8 mouse cellular contexts compared by ENCODE assay signal in the genomic region with DNA sequence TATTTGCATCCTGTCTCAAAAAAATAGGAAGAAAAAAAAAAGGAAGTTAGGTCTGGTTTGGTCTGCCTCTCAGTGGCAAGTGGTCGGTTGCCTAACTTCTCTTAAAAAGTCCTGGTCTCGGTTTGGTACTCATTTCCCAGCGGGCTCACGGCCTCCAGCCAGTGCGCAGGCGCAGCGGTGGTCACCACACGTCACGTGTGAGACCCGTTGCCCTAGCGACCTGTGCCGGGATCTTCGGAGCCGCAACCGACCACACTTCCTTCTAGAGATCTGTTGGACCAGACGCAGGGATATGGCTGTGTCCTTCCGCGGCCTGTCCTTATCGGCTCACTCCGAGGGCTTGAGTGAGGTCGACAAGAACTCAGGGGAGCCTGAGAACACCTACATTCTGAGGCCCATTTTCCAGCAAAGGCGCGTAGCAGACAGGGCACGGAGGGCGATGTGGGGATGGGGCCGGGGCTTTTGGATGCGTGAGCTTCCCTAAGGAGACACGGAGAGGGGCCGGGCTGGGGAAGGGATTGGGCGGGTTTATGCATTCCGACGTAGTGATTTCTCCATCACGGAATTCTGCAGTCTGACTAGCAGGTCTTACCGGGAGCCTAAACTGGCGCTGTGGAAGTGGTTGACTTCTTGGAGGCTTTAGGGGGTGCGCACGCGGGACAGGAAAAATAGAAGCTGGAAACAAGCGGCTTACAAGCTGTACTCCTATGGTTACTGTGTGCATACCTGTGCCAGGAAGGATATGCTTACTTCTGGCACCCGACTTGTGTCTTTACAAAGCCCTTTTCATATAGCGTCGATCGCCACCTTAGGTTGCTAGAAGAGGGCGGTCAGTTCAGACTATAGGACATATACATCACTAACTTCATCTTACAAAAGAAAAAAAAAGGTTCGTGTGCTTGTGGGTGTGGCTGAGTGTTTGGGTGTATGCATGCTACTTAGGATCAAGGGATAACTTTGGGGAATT. TPM values are rescaled to one million over a fixed set of nuclear protein-coding genes. Genes with fewer than 3 reads are reported as not detected.
DNase-seq lines count a peak whose midpoint lies in the region; ATAC-seq and TF ChIP-seq lines count a peak whose summit lies in the region.

Gene Tctex1d2, plus strand, starts transcription at position 186 of the 967 bp plus-strand sequence.

- ATAC-seq in erythroid progenitor cell, adult 5-6 weeks (replicated peaks; ENCODE audit: low FRiP score, poor library complexity, severe bottlenecking) = peak; percentile 96
- peak; percentile 95 for ATAC-seq in heart, embryonic 12.5 days (ENCODE audit: insufficient number of reproducible peaks, low FRiP score)
- ATAC-seq in kidney, postnatal 0 days (replicated peaks; ENCODE audit: low FRiP score, low read depth) = peak; percentile 97
- peak; percentile 88 for ATAC-seq in liver, embryonic 11.5 days (replicated peaks; ENCODE audit: low FRiP score)
- ATAC-seq in stomach, embryonic 14.5 days (ENCODE audit: insufficient number of reproducible peaks, insufficient read depth, low FRiP score, low read depth) = peak; percentile 94

- H3K4me3 ChIP-seq in heart, embryonic 12.5 days = peak within 1 kb of the TSS; percentile 83
- peak within 1 kb of the TSS; percentile 58 for H3K4me3 ChIP-seq in kidney, postnatal 0 days (replicated peaks; ENCODE audit: low read depth, low read length)
- H3K4me3 ChIP-seq in liver, embryonic 11.5 days (ENCODE audit: low read depth, low read length) = peak within 1 kb of the TSS; percentile 66
- H3K4me3 ChIP-seq in stomach, embryonic 14.5 days (ENCODE audit: low read depth, low read length) = peak within 1 kb of the TSS; percentile 58

- H3K36me3 ChIP-seq in heart, embryonic 12.5 days = no peaks in the 10 kb centered on the region
- H3K36me3 ChIP-seq in kidney, postnatal 0 days (ENCODE audit: insufficient read depth, low read length) = no peaks in the 10 kb centered on the region
- no peaks in the 10 kb centered on the region for H3K36me3 ChIP-seq in liver, embryonic 11.5 days (ENCODE audit: control insufficient read depth, insufficient read depth, low read length)
- no peaks in the 10 kb centered on the region for H3K36me3 ChIP-seq in stomach, embryonic 14.5 days (ENCODE audit: control insufficient read depth, insufficient read depth, low read length)

- H3K27me3 ChIP-seq in heart, embryonic 12.5 days (replicated peaks) = no peaks in the 10 kb centered on the region
- no peaks in the 10 kb centered on the region for H3K27me3 ChIP-seq in kidney, postnatal 0 days (ENCODE audit: insufficient read depth, low read length)
- H3K27me3 ChIP-seq in liver, embryonic 11.5 days (replicated peaks; ENCODE audit: control insufficient read depth, insufficient read depth, low read length) = no peaks in the 10 kb centered on the region
- H3K27me3 ChIP-seq in stomach, embryonic 14.5 days (ENCODE audit: control insufficient read depth, insufficient read depth, low read length) = no peaks in the 10 kb centered on the region

- peak within 1 kb of the TSS; percentile 85 for H3K9ac ChIP-seq in heart, embryonic 12.5 days
- H3K9ac ChIP-seq in kidney, postnatal 0 days (ENCODE audit: low read depth, low read length) = peak within 1 kb of the TSS; percentile 55
- H3K9ac ChIP-seq in liver, embryonic 11.5 days (ENCODE audit: low read depth, low read length) = peak within 1 kb of the TSS; percentile 67
- peak within 1 kb of the TSS; percentile 57 for H3K9ac ChIP-seq in stomach, embryonic 14.5 days (replicated peaks; ENCODE audit: low read depth, low read length)

- 2% methylated on average over 45 of the region's 45 CpGs for WGBS in heart, embryonic 12.5 days
- 2% methylated on average over 45 of the region's 45 CpGs for WGBS in kidney, postnatal 0 days
- WGBS in liver, embryonic 11.5 days = 3% methylated on average over 45 of the region's 45 CpGs
- WGBS in stomach, embryonic 14.5 days = under 1% methylated on average over 45 of the region's 45 CpGs

- peaks cover 6% of the 10 kb centered on the region; the same call in 1 of the 2 replicates for H3K4me1 ChIP-seq in heart, embryonic 12.5 days (replicated peaks)
- no peaks in the 10 kb centered on the region; the same call in 1 of the 2 replicates for H3K4me1 ChIP-seq in kidney, postnatal 0 days (replicated peaks; ENCODE audit: insufficient read depth, low read length)
- H3K4me1 ChIP-seq in liver, embryonic 11.5 days (replicated peaks; ENCODE audit: control insufficient read depth, insufficient read depth, low read length) = peaks cover 7% of the 10 kb centered on the region
- peaks cover 10% of the 10 kb centered on the region for H3K4me1 ChIP-seq in stomach, embryonic 14.5 days (ENCODE audit: control insufficient read depth, insufficient read depth, low read length)

- TF ChIP-seq CTCF in kidney, postnatal 0 days (IDR thresholded peaks at IDR 0.05; ENCODE audit: low read depth) = no peak

- H3K4me2 ChIP-seq in heart, embryonic 12.5 days = peak within 1 kb of the TSS; percentile 87
- H3K4me2 ChIP-seq in kidney, postnatal 0 days (ENCODE audit: low read length) = peak within 1 kb of the TSS; percentile 61
- peak within 1 kb of the TSS; percentile 89 for H3K4me2 ChIP-seq in liver, embryonic 11.5 days
- H3K4me2 ChIP-seq in stomach, embryonic 14.5 days (replicated peaks; ENCODE audit: low read depth, low read length) = peak within 1 kb of the TSS; percentile 84

- no peaks in the 10 kb centered on the region for H3K9me3 ChIP-seq in heart, embryonic 12.5 days (replicated peaks)
- H3K9me3 ChIP-seq in kidney, postnatal 0 days (replicated peaks; ENCODE audit: low read length) = no peaks in the 10 kb centered on the region
- H3K9me3 ChIP-seq in liver, embryonic 11.5 days (ENCODE audit: control insufficient read depth, low read length) = no peaks in the 10 kb centered on the region
- H3K9me3 ChIP-seq in stomach, embryonic 14.5 days (ENCODE audit: control insufficient read depth, low read depth, low read length) = no peaks in the 10 kb centered on the region

- peak; percentile 91 for DNase-seq in CD4-positive helper T cell, adult 2 months (ENCODE audit: low read depth, low spot score)
- peak; percentile 79 for DNase-seq in brain, embryonic 18.5 days (ENCODE audit: low read depth, low spot score)
- peak; percentile 98 for DNase-seq in kidney, postnatal 0 days (ENCODE audit: low spot score)
- peak; percentile 83 for DNase-seq in liver, embryonic 11.5 days (ENCODE audit: low spot score)
- peak; percentile 92 for DNase-seq in naive thymus-derived CD4-positive, alpha-beta T cell, adult 2 months (ENCODE audit: low read depth)

- H3K27ac ChIP-seq in heart, embryonic 12.5 days (ENCODE audit: poor library complexity, severe bottlenecking) = peak within 1 kb of the TSS; percentile 96
- peak within 1 kb of the TSS; percentile 77 for H3K27ac ChIP-seq in kidney, postnatal 0 days
- H3K27ac ChIP-seq in liver, embryonic 11.5 days (ENCODE audit: low read depth, low read length) = peak within 1 kb of the TSS; percentile 74
- peak within 1 kb of the TSS; percentile 87 for H3K27ac ChIP-seq in stomach, embryonic 14.5 days (ENCODE audit: low read length)

RNA-seq across cellular contexts. Expression of gene Tctex1d2, which starts in this region (rescaled TPM):
- 8.6 and 11.3 TPM in 2 replicates for total RNA-seq in erythroid progenitor cell, adult 5-6 weeks (2015; ENCODE audit: low replicate concordance)
- 4.8 and 11.8 TPM in 2 replicates for total RNA-seq in erythroid progenitor cell, adult 5-6 weeks (2017; ENCODE audit: low replicate concordance)
- polyA plus RNA-seq in heart, embryonic 12.5 days (2016; fragmentation: Nextera tagmentation; extraction: Ambion mirVana) = 21.6 and 27.1 TPM in 2 replicates
- polyA plus RNA-seq in kidney, postnatal 0 days (2015; fragmentation: Nextera tagmentation; extraction: Ambion mirVana) = 40.1 and 45.1 TPM in 2 replicates
- 13.8 and 15.1 TPM in 2 replicates for polyA plus RNA-seq in liver, embryonic 11.5 days (2014; fragmentation: Nextera tagmentation; extraction: Ambion mirVana)
- polyA plus RNA-seq in stomach, embryonic 14.5 days (2014; fragmentation: Nextera tagmentation; extraction: Ambion mirVana) = 28.4 and 31.6 TPM in 2 replicates

Comparison
In these comparisons a context has a peak if more than half of its experiments do, and no peak if none do; other contexts are left out.
1. Peak in every context shown above with its lines: DNase-seq, ATAC-seq, H3K4me3 ChIP-seq and H3K27ac ChIP-seq.